Mouse (Mus musculus) CH12.LX (cell line): ENCODE measurements at regions not wholly inside any gene's neighbourhood (a gene's known extent, or its start where the extent isn't known, plus 50 kb on each side); places are given as distances from the start of the nearest gene placed in this dataset.

Experiments
- DNase-seq: peaks from one replicate; pipeline ENCODE4 v3.0.0-alpha.2; 2013; ENCODE audit errors: extremely low read depth
- H3K27ac ChIP-seq: 2 replicates; pipeline ENCODE4 v1.5.1; 2012; ENCODE audit warnings: low read depth, mild to moderate bottlenecking, control low read depth, moderate library complexity; ENCODE audit not compliant: insufficient read depth
- H3K27me3 ChIP-seq: replicated peaks from 2 replicates; pipeline ENCODE3; 2012; ENCODE audit warnings: inconsistent platforms
- H3K36me3 ChIP-seq, 2 experiments: replicated peaks in 1 of 2; 2 replicates each; pipeline versions ENCODE3 to v1.6.1; 2012; ENCODE audit warnings: inconsistent platforms in 1 of 2, low read length in 1 of 2, mild to moderate bottlenecking in 1 of 2, mixed read lengths in 1 of 2, moderate library complexity in 1 of 2; ENCODE audit not compliant: control insufficient read depth in 1 of 2, insufficient read depth in 1 of 2
- H3K4me1 ChIP-seq, 2 experiments: 2 replicates each; pipeline ENCODE4 v1.6.1; 2012; ENCODE audit warnings: inconsistent platforms in 1 of 2, moderate library complexity in 1 of 2; ENCODE audit not compliant: insufficient read depth in 2 of 2, control insufficient read depth in 1 of 2
- H3K4me2 ChIP-seq: 2 replicates; pipeline ENCODE4 v1.6.1; 2012; ENCODE audit warnings: low read depth, mild to moderate bottlenecking, control low read depth; ENCODE audit not compliant: poor library complexity, insufficient read depth, severe bottlenecking
- H3K4me3 ChIP-seq, 3 experiments: fragments of 150-350 bp in 1 of 3; sonication (generic) in 1 of 3; replicated peaks in 1 of 3; 2 replicates each; pipeline versions ENCODE3 to v1.5.1; 2011 to 2012; ENCODE audit warnings: low read depth in 2 of 3, low read length in 2 of 3, mild to moderate bottlenecking in 2 of 3, moderate library complexity in 2 of 3, control low read depth in 1 of 3, improper control_type of control experiment in 1 of 3, inconsistent platforms in 1 of 3, mixed read lengths in 1 of 3; ENCODE audit not compliant: poor library complexity in 1 of 3
- H3K79me2 ChIP-seq: replicated peaks from 2 replicates; pipeline ENCODE4 v1.6.1; 2012; ENCODE audit warnings: mild to moderate bottlenecking, moderate library complexity; ENCODE audit not compliant: control insufficient read depth, poor library complexity, insufficient read depth, severe bottlenecking; ENCODE audit errors: extremely low read depth
- H3K9ac ChIP-seq: 2 replicates; pipeline ENCODE4 v1.6.1; 2012; ENCODE audit warnings: low read depth, mild to moderate bottlenecking, control low read depth, moderate library complexity; ENCODE audit not compliant: insufficient read depth
- H3K9me3 ChIP-seq: replicated peaks from 2 replicates; pipeline ENCODE3; 2012; ENCODE audit warnings: low read length, inconsistent platforms, mixed read lengths
- CHD2 ChIP-seq: IDR thresholded peaks from 2 replicates; pipeline ENCODE4 v1.6.1; 2011; ENCODE audit warnings: low read length, improper control_type of control experiment
- ELF1 ChIP-seq: IDR thresholded peaks from 2 replicates; pipeline ENCODE4 v1.6.1; 2014; ENCODE audit warnings: low read depth, mild to moderate bottlenecking, inconsistent platforms, low read length, improper control_type of control experiment
- IRF4 ChIP-seq: IDR thresholded peaks from 2 replicates; pipeline ENCODE4 v1.6.1; 2014; ENCODE audit warnings: low read depth, mild to moderate bottlenecking, inconsistent platforms, low read length, improper control_type of control experiment
- KAT2A ChIP-seq: IDR thresholded peaks from 2 replicates; pipeline ENCODE4 v1.6.1; 2012; ENCODE audit warnings: low read length, improper control_type of control experiment, inconsistent platforms; ENCODE audit not compliant: insufficient replicate concordance
- MAX ChIP-seq: IDR thresholded peaks from 2 replicates; pipeline ENCODE4 v1.6.1; 2011; ENCODE audit warnings: low read length, improper control_type of control experiment
- MAZ ChIP-seq: IDR thresholded peaks from 2 replicates; pipeline ENCODE4 v1.6.1; 2012; ENCODE audit warnings: low read depth, mild to moderate bottlenecking, inconsistent platforms, low read length, improper control_type of control experiment, moderate library complexity
- MEF2A ChIP-seq: IDR thresholded peaks from 2 replicates; pipeline ENCODE4 v1.6.1; 2014; ENCODE audit warnings: low read depth, mild to moderate bottlenecking, inconsistent platforms, low read length, improper control_type of control experiment, borderline replicate concordance
- MYC ChIP-seq: IDR thresholded peaks from 2 replicates; pipeline ENCODE4 v1.6.1; 2011; ENCODE audit warnings: low read depth, mild to moderate bottlenecking, improper control_type of control experiment, low read length
- PAX5 ChIP-seq: IDR thresholded peaks from 2 replicates; pipeline ENCODE4 v1.6.1; 2012; ENCODE audit warnings: low read length, inconsistent platforms, mixed read lengths
- POLR2A ChIP-seq: IDR thresholded peaks from 2 replicates; pipeline ENCODE4 v1.6.1; 2011; ENCODE audit warnings: low read depth, mild to moderate bottlenecking, improper control_type of control experiment, low read length
- POLR2AphosphoS2 ChIP-seq: IDR thresholded peaks from 2 replicates; pipeline ENCODE4 v1.6.1; 2011; ENCODE audit warnings: low read depth, low read length, improper control_type of control experiment
- TCF12 ChIP-seq: IDR thresholded peaks from 2 replicates; pipeline ENCODE4 v1.6.1; 2014; ENCODE audit warnings: low read depth, mild to moderate bottlenecking, inconsistent platforms, low read length, improper control_type of control experiment
- UBTF ChIP-seq: IDR thresholded peaks from 2 replicates; pipeline ENCODE4 v1.6.1; 2012; ENCODE audit warnings: low read depth, mild to moderate bottlenecking, inconsistent platforms, low read length, improper control_type of control experiment, moderate library complexity
- ZC3H11A ChIP-seq: IDR thresholded peaks from 2 replicates; pipeline ENCODE4 v1.6.1; 2012; ENCODE audit warnings: low read depth, mild to moderate bottlenecking, inconsistent platforms, low read length, improper control_type of control experiment
- ZMIZ1 ChIP-seq: IDR thresholded peaks from 2 replicates; pipeline ENCODE4 v1.6.1; 2012; ENCODE audit warnings: low read depth, mild to moderate bottlenecking, inconsistent platforms, low read length, improper control_type of control experiment
- ZNF384 ChIP-seq: IDR thresholded peaks from 2 replicates; pipeline ENCODE4 v1.6.1; 2012; ENCODE audit warnings: low read depth, low read length, improper control_type of control experiment, inconsistent platforms
- dilution Hi-C: fragments of 300-500 bp; cut with MboI; formaldehyde crosslinking; loops from 2 replicates; pipeline ENCODE4 v1.14.3; 2020; ENCODE audit warnings: low sequenced_read_pairs; ENCODE audit not compliant: extremely low pct_unique_long_range_greater_than_20kb, extremely low pct_ligation_motif_present
- in situ Hi-C: fragments of 300-500 bp; cut with MboI; formaldehyde crosslinking; loops from 3 replicates; pipeline ENCODE4 v1.14.3; 2019; ENCODE audit warnings: low sequenced_read_pairs, low pct_ligation_motif_present, low pct_unique_long_range_greater_than_20kb, mixed read lengths

GRCm38 (mm10) chr10:105076892-105077291, 497.4 kb downstream of the Tmtc2 start:
- Histone ChIP-seq H3K9ac (no peak overlapping the region), H3K4me1 (no peaks in the 10 kb centered on the region), H3K36me3 (no peaks in the 10 kb centered on the region), H3K27ac (no peak overlapping the region), H3K4me2 (no peak overlapping the region), H3K79me2 (no peaks in the 10 kb centered on the region), H3K4me3 (no peak overlapping the region), H3K9me3 (peaks cover 31% of the 10 kb centered on the region), H3K27me3 (no peaks in the 10 kb centered on the region)
- in situ Hi-C loops (no loop called here), dilution Hi-C loops (no loop called here)
- no peak for TF ChIP-seq CHD2
- DNase-seq = no peak

DNA sequence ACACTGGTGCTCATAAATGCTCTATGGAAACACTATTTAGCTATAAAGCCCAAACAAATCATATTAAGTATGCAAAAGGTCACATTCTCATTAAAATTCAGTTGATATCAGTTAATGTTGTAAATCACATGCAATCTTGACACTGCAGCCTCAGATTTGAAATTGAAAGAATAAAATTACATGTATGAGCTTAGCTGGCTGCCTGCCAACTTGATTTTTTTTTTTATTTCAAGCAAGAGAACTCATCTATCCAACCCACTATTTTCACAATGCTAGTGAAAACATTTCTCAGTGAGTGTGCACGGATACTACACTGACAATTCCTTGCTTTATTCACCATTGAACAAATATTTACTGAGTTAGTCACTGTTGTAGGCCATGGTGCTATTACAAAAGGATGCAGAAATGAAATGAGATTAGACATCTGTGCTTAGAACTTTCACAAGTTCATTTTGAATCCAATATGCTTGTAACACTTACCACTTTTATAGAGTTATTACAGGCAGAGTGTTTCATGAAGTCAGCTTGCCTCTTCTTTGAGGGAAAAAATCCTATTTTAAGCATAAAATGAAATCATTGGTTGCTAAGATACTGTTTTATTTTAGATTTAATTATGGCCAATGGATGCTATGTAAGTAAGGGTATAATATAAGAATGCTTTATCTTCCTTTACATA, 539.4 kb downstream of the Tmtc2 start:
- Histone ChIP-seq H3K27me3 (no peaks in the 10 kb centered on the region), H3K4me3 (no peak overlapping the region), H3K9ac (no peak overlapping the region), H3K36me3 (no peaks in the 10 kb centered on the region), H3K4me1 (no peaks in the 10 kb centered on the region), H3K9me3 (peaks cover 20% of the 10 kb centered on the region), H3K4me2 (no peak overlapping the region), H3K27ac (no peak overlapping the region), H3K79me2 (no peaks in the 10 kb centered on the region)
- dilution Hi-C loops = no loop called here
- TF ChIP-seq TCF12 (no peak), POLR2A (no peak), ELF1 (no peak), UBTF (no peak), MAZ (no peak), PAX5 (no peak), IRF4 (no peak), ZNF384 (no peak), ZMIZ1 (no peak), MEF2A (no peak), MAX (no peak), ZC3H11A (no peak)
- in situ Hi-C loops = no loop called here
- DNase-seq = no peak

DNA sequence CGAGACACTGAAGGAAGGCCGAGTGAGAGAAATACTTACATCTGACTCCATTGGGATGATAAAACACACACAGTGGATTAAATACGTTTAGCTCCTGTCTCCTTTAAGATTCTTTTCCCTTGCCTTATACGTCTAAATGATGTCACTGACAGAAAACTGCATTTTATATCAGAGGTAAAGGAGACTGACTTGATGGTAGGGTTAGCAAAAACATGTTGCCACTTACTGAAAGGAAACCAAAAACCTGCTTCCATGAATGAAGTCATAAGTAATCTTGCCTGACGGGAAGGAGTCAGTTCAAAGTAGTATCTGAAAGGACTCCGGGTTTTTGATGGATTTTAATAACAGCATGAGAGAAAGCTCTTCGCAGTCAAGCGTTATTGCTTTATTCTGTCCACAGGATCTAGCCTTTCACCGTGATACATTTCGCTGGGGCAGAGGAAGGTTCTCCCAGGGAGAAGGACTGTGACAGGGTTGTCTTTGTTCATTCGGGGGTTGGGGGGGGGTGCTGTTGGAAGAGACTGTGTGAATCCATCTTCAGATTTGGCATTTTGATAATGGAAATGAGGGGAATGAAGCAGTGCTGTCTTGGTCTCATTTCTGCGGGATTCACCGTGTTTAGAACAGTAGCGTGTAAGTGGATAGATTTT, 553.7 kb downstream of the Tmtc2 start:
- Histone ChIP-seq H3K27me3 (no peaks in the 10 kb centered on the region), H3K4me3 (no peak overlapping the region), H3K9me3 (peaks cover 42% of the 10 kb centered on the region), H3K9ac (no peak overlapping the region), H3K27ac (no peak overlapping the region), H3K4me2 (no peak overlapping the region), H3K36me3 (no peaks in the 10 kb centered on the region), H3K79me2 (no peaks in the 10 kb centered on the region), H3K4me1 (no peaks in the 10 kb centered on the region)
- in situ Hi-C loops (no loop called here), dilution Hi-C loops (no loop called here)
- no peak for DNase-seq
- TF ChIP-seq MAZ (no peak), KAT2A (no peak), CHD2 (no peak), MEF2A (no peak), MYC (no peak), POLR2AphosphoS2 (no peak), MAX (no peak)
